Mouse (Mus musculus): ENCODE data around the gene Gm20388.

The Gm20388 gene

DNA sequence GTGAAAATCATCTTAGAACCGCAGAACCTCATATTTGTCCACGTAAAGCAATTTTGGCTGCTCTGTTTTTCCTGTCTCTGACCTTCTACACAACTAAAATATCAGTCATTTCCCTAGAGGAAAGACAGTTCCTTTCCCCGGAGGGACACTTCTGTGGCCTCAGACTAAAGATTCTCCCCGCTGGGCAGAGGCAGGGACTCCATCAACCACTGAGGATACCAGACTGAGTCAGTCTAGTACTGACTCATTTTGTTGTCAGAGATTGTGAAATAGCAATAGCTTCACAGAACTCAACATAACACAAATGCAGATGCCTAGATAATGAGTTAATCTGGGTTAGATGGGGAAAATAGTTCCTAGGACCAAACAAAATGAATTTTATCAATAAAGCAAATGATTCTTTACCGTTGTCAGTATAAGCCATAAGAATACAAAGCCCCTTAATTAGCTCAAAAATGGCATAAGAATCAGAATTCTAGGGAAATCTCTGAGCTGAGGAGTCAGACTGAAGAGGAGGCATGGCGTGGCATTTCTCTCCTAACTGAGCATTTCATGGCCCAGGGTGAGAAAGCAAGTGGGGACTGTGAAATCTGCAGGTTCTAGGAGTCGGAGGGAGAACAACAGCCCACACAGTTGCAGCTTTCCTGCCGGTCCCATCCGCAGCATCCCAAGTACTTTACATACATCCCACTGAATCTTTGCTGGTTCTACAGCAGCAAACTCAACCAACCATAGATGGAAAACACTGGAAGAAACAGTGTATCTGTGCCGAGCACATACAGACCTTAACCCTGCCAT is 3781.7 kb downstream of the Gm20388 start:
- no peak for DNase-seq

- no peak for DNase-seq
Measured at GRCm38 (mm10) chr8:123696167-123696566, 3785.5 kb downstream of the Gm20388 start.

DNA sequence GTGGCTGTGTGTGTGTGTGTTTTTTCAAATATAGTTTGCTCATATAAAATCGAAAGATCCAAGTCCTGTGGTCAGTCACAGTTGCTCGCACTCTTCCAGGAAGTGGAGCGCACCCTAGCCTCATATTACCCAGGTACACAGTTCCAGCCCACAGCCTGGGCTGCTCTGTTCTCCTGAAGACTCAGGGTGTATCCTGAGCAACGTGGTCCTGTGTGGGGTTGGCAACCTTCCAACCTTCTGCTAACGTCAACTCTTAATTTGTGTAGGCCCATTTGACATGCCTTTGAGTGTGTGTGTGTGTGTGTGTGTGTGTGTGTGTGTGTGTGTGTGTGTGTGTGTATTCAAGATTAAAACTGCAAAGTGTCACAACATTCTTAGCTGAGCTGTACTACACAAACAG is 3786.7 kb downstream of the Gm20388 start:
- no peak for DNase-seq

DNA sequence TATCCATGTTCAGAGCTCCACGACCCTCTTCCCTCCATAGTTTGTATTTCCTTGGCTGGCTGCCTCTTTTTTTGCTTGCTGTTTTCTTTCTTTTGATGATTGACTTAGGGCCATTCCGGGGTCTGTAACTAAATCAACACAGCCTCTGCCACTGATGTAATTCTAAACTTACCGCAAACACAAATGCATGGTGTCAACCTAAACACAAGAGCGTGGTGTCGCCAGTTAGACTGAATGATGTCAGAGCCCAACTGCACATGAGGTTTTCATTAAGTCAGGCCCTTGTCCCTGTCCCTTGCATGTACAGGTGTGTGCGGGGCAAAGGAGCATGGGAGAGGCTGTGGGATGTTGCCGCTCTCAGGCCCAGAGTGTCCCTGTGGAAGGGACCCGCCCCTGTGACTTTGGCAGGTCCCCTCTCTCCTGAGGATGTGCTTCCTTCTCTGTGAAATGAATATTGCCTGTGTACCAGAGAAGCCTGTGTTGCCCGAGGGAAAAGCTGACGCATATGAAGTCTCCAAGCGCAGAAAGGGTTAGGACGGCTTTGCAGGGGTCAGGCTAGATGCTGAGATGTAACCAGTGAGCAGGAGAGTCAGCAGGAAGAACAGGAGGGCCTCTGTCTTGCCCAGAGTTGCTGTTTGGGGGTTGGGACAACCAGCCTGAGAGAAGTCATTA is 3789.9 kb downstream of the Gm20388 start:
- no peak for DNase-seq

DNA sequence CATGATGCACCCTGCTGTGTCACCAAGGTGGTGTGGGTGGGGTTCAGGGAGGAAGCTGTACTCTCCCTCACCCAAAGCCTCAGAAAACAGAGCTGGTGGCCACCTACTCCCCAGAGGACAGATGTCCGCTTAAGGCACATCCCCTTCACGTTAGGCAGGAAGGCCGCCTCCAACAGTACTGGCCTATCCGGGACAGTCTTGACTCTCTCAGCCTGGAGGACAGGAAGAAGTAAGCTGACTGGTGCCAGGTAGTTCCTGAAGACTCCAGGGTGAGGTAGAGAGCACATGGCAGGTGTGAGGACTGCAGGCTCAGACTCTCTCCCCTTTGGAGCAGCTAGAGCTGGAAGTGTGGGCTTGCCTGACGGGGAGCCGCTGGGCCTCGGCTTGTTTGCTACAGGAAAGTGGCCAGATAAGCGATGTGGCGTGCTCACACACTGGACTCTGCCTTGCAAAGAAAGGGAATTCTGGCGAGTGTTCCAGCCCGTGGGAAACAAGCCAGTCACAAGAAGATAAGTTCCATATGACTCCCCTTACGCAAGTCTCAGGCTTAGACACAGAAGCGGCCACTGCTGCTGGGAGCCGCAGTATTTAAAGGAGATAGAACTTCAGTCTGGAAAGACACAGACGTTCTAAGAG is 3791.4 kb downstream of the Gm20388 start:
- DNase-seq: no peak

DNA sequence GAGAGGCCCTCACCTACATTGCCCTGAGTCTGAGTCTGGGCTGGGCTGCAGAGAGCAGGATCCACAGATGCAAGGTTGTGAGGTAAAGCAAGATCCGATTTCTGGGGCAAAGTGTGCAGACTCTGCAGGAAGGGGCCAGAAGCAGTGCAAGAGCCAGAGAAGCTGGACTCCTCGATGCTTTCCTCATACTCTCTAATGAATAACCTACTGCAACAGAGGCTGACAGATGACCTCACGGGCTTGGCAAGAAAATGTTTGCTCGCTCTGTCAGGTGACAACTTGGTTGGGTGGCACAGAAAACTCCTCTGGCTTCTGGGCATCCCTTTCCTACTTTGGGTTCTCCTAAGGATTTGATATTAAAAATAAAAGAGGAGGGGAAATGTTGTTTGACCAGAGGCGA is 3794.7 kb downstream of the Gm20388 start:
- DNase-seq: no peak

DNA sequence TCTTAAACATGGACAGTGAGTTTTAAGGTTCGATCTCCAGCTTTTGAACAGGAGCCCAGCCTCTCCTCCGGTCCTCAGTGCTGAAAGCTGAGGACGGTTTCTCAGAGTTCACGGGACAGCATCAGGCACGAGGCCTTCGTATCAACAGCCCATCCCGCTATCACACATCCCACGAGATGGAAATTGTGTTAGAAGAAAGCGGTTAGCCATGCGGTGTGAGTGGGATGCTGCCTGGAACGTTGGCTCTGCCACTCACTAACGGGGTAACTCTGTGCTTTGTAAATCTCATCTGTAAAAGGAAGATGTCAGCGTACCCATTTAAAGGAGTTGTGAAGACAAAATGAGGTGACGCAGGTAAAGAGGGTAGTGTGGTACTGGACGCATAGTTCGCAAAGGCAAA is 3796.5 kb downstream of the Gm20388 start:
- no peak for DNase-seq

DNA sequence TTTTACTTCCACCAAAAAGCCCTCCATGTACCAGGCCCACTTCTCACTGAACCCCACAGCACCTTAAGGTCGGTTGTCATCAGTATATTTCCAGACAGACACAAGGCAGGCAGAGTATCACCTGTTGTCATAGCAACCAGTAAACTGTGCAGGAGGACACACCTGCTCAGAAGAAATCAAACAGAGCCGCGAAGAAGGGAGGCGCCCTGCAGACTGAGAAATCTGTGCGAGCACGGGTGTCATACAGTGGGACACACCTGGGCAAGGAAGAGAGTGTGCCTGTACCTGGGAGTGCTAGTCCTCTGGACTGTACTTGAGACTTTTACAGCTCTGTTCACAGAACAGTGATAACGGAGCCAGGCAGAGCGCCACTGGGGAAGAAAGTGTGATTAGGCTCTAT is 3798.1 kb downstream of the Gm20388 start:
- no peak for DNase-seq

GRCm38 (mm10) chr8:123710335-123710734 is 3799.7 kb downstream of the Gm20388 start:
- no peak for DNase-seq

- DNase-seq: no peak
Measured at GRCm38 (mm10) chr8:123714451-123714850, 3803.8 kb downstream of the Gm20388 start.

DNA sequence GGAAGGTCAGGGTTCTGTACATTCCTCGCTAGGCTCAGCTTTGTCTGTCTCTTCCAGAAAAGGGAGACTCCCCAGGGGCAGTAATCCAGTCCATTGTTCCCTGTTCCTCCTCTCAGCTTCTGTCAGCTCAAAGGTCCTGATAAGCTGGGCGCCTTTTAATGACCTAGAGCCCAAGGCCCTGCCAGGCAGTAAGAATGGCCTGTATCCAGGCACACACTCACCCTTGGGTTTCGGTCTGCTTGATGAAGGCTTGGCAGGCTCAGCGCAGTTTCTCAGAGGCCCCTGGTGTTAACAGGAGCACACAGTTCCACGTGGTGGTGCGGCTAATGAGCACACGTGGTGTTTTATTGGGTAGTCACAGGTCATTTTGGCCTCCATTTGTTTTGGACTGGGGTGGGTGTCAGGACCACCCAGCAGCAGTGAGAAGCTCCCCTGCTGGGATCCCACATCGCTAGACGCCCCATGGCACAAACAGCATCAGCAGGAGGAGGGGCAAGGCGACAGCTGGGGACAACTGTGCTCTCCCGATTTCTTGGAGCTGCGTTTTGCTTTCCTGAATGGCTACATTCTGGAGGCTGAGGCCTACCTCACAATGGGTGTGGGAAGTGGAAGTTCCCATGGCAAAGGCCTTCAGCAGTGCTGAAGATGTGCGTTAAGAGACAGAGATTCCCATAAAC is 3805.4 kb downstream of the Gm20388 start:
- DNase-seq: no peak

DNA sequence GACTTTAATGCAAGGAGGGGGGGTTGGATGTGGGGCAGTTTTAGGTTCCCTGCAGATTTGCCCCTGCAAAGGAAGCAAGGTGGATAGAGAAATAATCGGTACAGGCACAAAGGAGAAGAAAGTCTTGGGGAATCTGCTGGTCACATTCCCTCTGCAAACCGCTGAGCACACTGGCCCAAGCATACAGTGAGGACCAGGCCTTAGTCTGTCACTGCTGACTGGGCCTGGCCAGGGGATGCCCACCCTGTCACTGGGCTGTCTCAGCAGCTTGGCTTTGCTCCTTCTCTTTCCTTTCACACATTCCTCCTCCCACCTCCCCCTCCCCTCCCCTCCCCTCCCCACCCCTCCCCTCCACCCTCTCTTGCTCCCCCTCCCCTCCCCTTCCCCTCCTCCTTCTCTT is 3806.5 kb downstream of the Gm20388 start:
- no peak for DNase-seq

GRCm38 (mm10) chr8:123717516-123718490 is 3807.2 kb downstream of the Gm20388 start:
- DNase-seq: no peak

DNA sequence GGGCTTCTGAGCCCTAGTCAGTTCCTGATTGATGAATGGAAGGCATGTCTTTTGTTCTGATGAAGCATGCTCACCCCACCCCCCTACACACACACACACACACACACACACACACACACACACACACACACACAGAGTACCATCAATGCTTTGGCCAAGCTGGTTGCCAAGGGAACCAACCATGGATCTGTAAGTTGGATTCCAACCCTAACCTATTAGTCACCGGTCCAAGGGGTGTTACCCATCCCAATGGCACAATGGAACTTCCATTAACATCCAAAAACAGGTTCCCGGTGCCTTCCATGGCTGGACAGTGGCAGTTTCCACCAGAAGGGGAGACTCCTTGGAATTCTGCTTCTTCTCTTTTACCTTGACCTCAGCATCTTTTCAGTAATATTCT is 3808.1 kb downstream of the Gm20388 start:
- DNase-seq: no peak

DNA sequence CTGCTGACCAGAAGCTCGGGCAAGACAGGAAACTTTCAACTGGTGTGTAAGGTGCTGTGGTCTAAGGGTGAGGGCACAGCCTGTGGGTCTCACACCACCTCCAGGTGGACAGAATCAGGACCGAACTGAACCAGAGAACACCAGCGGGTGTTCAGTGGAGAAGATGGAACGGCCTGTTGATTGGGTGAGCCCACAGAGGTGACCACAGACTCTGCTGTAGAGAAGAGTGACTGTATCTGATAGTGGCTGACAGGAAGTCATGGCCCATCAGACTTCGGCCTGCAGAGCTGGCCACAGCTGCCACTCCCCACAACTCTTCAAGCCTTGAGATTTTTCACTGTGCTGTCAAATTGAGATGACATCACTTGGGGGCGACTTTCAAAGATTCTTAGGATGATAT is 3808.6 kb downstream of the Gm20388 start:
- DNase-seq: no peak

DNA sequence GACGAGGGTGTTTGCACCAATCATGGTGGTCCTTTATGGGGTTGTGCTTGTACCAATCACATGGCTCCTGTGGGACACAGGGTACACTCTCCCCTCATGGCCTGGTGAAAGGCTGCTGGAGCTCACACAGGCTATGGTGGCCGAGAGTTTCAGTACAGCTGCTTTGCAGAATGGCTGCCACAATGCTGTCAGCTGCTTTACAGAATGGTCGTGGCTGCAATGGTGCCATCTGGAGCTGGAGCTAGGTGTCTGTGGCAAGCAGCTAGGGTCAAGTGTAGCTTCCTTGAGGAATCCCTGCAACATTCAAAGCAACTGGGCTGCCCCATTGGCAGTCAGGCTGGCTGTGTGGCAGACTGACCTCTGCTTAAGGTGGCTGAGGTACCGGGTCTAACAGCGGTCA is 3809.2 kb downstream of the Gm20388 start:
- no peak for DNase-seq

DNA sequence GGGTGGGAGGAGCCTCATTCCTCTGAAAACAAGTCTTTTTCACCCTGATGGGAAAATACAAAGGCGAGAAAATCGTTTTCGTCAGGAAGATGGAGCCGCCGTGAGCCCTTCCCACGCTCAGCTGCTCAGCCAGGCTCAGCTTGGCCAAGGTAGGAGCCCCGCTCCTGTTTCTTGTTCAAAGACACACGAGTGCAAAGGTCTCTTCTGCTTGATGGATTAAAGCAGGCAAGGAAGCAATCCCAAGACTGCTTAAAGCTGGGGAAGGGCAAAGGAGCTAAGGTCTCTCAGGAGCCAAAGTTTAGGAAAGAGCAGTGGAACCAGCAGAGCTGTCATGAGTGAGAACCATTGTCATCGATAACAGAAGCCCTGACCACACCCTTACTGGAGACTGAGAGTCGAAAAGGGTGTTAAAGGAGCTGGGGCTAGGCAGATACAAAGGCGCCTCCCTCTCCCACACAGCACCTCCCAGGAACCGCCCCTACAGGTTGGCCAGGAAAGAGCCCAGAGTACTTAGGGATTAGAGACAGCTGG is 3809.9 kb downstream of the Gm20388 start:
- no peak for DNase-seq

GRCm38 (mm10) chr8:123722245-123722644 is 3811.6 kb downstream of the Gm20388 start:
- no peak for DNase-seq

DNA sequence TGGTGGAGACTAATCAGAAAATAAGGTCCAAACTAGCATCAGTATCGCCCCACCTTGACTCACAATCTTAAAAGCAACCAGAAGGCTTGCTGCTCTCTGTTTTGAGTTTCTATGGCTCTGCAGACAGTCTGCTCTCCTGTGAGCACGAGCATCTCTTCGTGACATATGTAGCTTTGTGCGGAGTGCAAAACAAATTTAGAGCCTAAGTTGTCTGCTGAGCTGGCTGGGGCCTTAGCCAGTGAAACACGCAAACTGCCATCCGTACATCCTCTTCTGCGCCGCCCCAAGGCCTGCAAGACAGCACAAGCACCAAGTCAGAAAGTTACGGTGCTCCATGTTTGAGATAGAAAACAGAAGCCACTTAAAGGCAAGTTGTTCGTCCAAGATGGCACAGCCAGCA is 3814.1 kb downstream of the Gm20388 start:
- DNase-seq: no peak

DNA sequence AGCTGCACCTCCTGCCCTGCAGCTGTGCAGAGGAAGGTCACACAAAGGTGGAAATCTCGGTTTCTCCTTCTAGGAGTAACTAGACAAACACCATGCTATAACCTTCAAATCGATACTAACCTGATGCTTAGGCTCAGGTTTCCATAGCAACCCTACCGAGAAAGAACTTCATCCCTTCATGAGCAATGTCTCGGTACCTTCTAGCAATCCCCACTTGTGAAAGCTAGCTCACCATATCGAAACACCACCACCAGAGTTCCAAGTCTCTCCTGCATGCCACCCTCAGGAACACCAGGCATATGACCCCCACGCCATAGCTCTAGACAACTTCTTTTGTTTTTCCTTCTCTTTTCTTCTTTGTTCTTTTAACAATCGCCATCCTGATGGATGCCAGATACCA is 3814.6 kb downstream of the Gm20388 start:
- DNase-seq: no peak

DNA sequence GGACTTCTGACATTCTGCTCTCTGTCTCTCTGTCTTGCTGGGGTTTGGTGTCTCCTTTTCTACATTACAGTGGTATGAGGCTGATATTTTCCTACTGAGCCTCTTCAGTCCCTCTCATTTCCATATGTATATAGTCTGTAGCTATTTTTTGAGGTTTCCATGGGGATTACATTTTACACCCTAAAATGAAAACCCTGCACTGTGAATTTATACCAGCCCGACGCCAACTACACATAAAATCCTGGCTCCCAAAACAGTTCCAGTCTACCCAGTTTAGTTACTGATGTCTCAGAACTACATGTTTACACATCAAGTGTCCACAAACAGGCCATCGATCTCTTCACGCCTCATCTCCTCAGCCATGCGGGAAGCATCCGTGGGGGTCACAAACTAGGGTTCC is 3816.1 kb downstream of the Gm20388 start:
- DNase-seq: no peak

All from B cell, adult 2 months (primary cell).